Mouse (Mus musculus) embryonic facial prominence, embryonic 15.5 days (tissue): Measurements from ENCODE around the gene Olfr92. TPM values are rescaled to one million over a fixed set of nuclear protein-coding genes. Genes with fewer than 3 reads are reported as not detected.

Experiments
- ATAC-seq: fragments of 200-750 bp; cut with Nextera tagmentation; 2 replicates; pipeline ENCODE4 v1.8.0; 2017; ENCODE audit warnings: low read depth, moderate TSS enrichment; ENCODE audit not compliant: insufficient number of reproducible peaks, low FRiP score, low TSS enrichment
- H3K27ac ChIP-seq: fragments of 300-500 bp; sonication (generic); replicated peaks from 2 replicates; pipeline ENCODE4 v1.5.1; 2015; ENCODE audit warnings: mild to moderate bottlenecking, inconsistent platforms
- H3K27me3 ChIP-seq: fragments of 300-500 bp; sonication (generic); 2 replicates; pipeline ENCODE4 v1.6.1; 2015; ENCODE audit warnings: inconsistent platforms
- H3K36me3 ChIP-seq: fragments of 300-500 bp; sonication (generic); 2 replicates; pipeline ENCODE4 v1.6.1; 2015; ENCODE audit warnings: mild to moderate bottlenecking, inconsistent platforms
- H3K4me1 ChIP-seq: fragments of 300-500 bp; sonication (generic); 2 replicates; pipeline ENCODE4 v1.6.1; 2015; ENCODE audit warnings: inconsistent platforms
- H3K4me2 ChIP-seq: fragments of 300-500 bp; sonication (generic); replicated peaks from 2 replicates; pipeline ENCODE4 v1.6.1; 2015; ENCODE audit warnings: mild to moderate bottlenecking, inconsistent platforms
- H3K4me3 ChIP-seq: fragments of 300-500 bp; sonication (generic); replicated peaks from 2 replicates; pipeline ENCODE4 v1.5.1; 2015; ENCODE audit warnings: mild to moderate bottlenecking, inconsistent platforms
- H3K9ac ChIP-seq: fragments of 300-500 bp; sonication (generic); 2 replicates; pipeline ENCODE4 v1.6.1; 2015; ENCODE audit warnings: inconsistent platforms
- H3K9me3 ChIP-seq: fragments of 300-500 bp; sonication (generic); replicated peaks from 2 replicates; pipeline ENCODE4 v1.6.1; 2016; ENCODE audit warnings: inconsistent platforms
- WGBS: fragments of 180-500 bp; shearing (Covaris S2); methylation state at CpG from one replicate; pipeline ENCODE4 v1.1.7; 2015; 5-methylcytosine and 5-hydroxymethylcytosine counted together
- polyA plus RNA-seq: library from polyadenylated mRNA; unstranded; fragments of >200 nt; fragmentation: Nextera tagmentation; extraction: Ambion mirVana; gene quantifications from 2 replicates; pipeline ENCODE4 v1.2.1, GENCODE M21; 2015

Gene Olfr92
- polyA plus RNA-seq, 1 experiment from 2014 or later = not detected

DNA sequence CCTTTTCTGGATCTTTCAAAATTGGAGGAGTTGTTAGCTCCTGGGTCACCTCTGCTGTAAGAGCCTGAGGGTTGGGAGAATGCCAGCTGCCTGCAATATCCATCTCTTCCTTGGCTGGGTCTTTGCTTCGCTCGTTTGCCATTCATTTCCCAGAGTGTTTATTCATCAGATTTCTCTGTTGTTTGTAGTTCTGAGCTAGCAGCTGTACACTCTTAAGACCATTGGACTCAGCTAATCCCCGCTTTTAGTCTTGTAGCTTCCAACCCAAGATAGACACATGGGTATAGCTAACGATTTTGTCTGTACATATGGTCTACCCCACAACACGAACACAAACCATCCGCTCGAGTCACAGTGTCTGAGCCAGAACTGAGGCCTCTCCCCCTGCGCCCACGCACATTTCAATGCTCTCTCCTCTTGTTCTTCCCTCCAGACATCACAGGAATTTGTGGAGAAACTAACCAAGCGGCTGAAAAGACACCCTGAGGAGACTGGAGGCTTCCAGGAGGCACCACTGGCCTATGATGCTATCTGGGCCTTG lies 57.7 kb downstream of the Olfr92 start:
- 73% methylated on average over 10 of the region's 10 CpGs for WGBS
- Histone ChIP-seq H3K27ac (no peak overlapping the region), H3K36me3 (peaks cover 77% of the 10 kb centered on the region), H3K4me3 (no peak overlapping the region), H3K9ac (no peak overlapping the region), H3K4me2 (no peak overlapping the region), H3K9me3 (no peaks in the 10 kb centered on the region), H3K27me3 (no peaks in the 10 kb centered on the region), H3K4me1 (no peaks in the 10 kb centered on the region)
- no peak for ATAC-seq

DNA sequence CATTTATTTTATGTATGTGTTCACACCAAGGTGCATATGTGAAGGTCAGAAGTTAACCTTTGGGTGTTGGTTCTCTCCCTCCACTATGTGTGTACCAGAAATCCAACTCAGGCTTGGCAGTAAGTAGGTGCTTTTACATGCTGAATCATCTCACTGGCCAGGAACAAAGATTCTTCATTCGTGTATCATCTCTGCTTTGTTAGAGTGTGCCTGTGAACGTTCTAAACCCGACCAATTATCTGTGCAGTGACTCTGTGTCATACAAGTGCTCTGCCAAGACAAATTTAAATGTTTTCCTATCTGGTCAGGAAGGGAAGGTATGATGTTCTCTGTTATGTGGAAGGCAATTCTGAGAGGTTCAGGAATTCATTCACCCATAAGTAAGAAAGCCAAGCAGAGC lies 58.5 kb downstream of the Olfr92 start:
- no peak overlapping the region for H3K9ac ChIP-seq
- H3K36me3 ChIP-seq = peaks cover 75% of the 10 kb centered on the region
- WGBS = 83% methylated on average over 3 of the region's 3 CpGs
- no peak for ATAC-seq
- H3K4me2 ChIP-seq = no peak overlapping the region
- H3K9me3 ChIP-seq = no peaks in the 10 kb centered on the region
- no peak overlapping the region for H3K27ac ChIP-seq
- no peaks in the 10 kb centered on the region for H3K27me3 ChIP-seq
- no peak overlapping the region for H3K4me3 ChIP-seq
- no peaks in the 10 kb centered on the region for H3K4me1 ChIP-seq

Other genes with a start within 250 kb of the Olfr92 start
- gene Trim40, start 230.0 kb downstream of the Olfr92 start, polyA plus RNA-seq = not detected in 2 replicates
- not detected in 2 replicates for gene Trim31, start 222.0 kb downstream of the Olfr92 start, polyA plus RNA-seq
- 7.5 and 9.4 TPM in 2 replicates for gene Rnf39, start 177.2 kb downstream of the Olfr92 start, polyA plus RNA-seq
- gene Ppp1r11, start 168.3 kb downstream of the Olfr92 start, polyA plus RNA-seq = 106 and 111 TPM in 2 replicates
- 94.7 and 98.6 TPM in 2 replicates for gene Znrd1, start 161.5 kb downstream of the Olfr92 start, polyA plus RNA-seq
- 5.7 and 5.9 TPM in 2 replicates for gene Znrd1as, start 161.5 kb downstream of the Olfr92 start, polyA plus RNA-seq
- not detected in 2 replicates for gene 2410137M14Rik, start 138.9 kb downstream of the Olfr92 start, polyA plus RNA-seq
- gene H2-M5, start 130.6 kb downstream of the Olfr92 start, polyA plus RNA-seq = 0.67 and 0.95 TPM in 2 replicates
- 52.2 and 62.2 TPM in 2 replicates for gene Zfp57, start 118.9 kb downstream of the Olfr92 start, polyA plus RNA-seq
- 0.09 TPM in 1 of 2 replicates, not detected in the other for gene Mog, start 96.7 kb downstream of the Olfr92 start, polyA plus RNA-seq
- 11.5 and 15.0 TPM in 2 replicates for gene Gabbr1, start 74.1 kb downstream of the Olfr92 start, polyA plus RNA-seq
- gene Olfr90, start 31.6 kb downstream of the Olfr92 start, polyA plus RNA-seq = 0.07 TPM in 1 of 2 replicates, not detected in the other
- not detected in 2 replicates for gene Olfr91, start 21.8 kb downstream of the Olfr92 start, polyA plus RNA-seq
- gene Olfr93, start 41.4 kb upstream of the Olfr92 start, polyA plus RNA-seq = 0.05 TPM in 1 of 2 replicates, not detected in the other
- gene Ubd, start 73.8 kb upstream of the Olfr92 start, polyA plus RNA-seq = 0.18 TPM in 1 of 2 replicates, not detected in the other
- gene Olfr94, start 80.9 kb upstream of the Olfr92 start, polyA plus RNA-seq = 0.12 TPM in 1 of 2 replicates, not detected in the other
- not detected in 2 replicates for gene Olfr95, start 93.0 kb upstream of the Olfr92 start, polyA plus RNA-seq
- 0.14 and 0.31 TPM in 2 replicates for gene Olfr96, start 100.1 kb upstream of the Olfr92 start, polyA plus RNA-seq
- gene Olfr97, start 117.2 kb upstream of the Olfr92 start, polyA plus RNA-seq = not detected in 2 replicates
- gene Olfr98, start 143.7 kb upstream of the Olfr92 start, polyA plus RNA-seq = not detected in 2 replicates
- gene H2-M3, start 150.1 kb upstream of the Olfr92 start, polyA plus RNA-seq = 1.7 and 2.6 TPM in 2 replicates
- gene Olfr99, start 163.4 kb upstream of the Olfr92 start, polyA plus RNA-seq = 0.16 TPM in 1 of 2 replicates, not detected in the other
- gene Olfr101, start 184.2 kb upstream of the Olfr92 start, polyA plus RNA-seq = 0.17 TPM in 1 of 2 replicates, not detected in the other
- gene Olfr102, start 197.0 kb upstream of the Olfr92 start, polyA plus RNA-seq = 0.15 and 0.21 TPM in 2 replicates
- 0.11 TPM in 1 of 2 replicates, not detected in the other for gene Olfr103, start 219.6 kb upstream of the Olfr92 start, polyA plus RNA-seq
- gene Olfr104-ps, start 239.5 kb upstream of the Olfr92 start, polyA plus RNA-seq = 0.05 TPM in 1 of 2 replicates, not detected in the other